Mouse (Mus musculus) gonadal fat pad, adult 2 months (tissue): ENCODE measurements at regions not wholly inside any gene's neighbourhood (a gene's known extent, or its start where the extent isn't known, plus 50 kb on each side); places are given as distances from the start of the nearest gene placed in this dataset.

Experiments used
- DNase-seq: peaks from one replicate; pipeline ENCODE4 v3.0.0-alpha.2; 2012; ENCODE audit warnings: low read depth

GRCm38 (mm10) chr9:68072624-68073023 is 232.4 kb downstream of the Vps13c start:
- no peak for DNase-seq

DNA sequence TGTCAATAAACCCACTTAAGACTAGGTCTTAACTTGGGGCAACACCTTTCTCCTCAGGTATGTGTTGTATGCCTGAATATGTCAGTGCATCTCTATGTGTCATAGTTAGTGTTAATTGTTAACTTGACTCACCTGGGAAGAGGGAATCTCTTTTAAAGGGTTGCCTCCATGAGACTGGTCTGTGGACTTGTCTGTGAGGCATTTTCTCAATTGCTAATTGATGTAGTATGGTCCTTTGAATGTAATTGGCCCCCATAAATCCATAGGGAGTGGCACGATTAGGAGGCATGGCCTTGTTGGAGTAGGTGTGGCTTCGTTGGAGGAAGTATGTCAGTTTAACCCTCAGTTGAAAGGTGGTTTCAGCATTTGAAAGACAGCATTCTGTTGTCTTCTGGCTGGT is 237.1 kb downstream of the Vps13c start:
- DNase-seq: no peak

DNA sequence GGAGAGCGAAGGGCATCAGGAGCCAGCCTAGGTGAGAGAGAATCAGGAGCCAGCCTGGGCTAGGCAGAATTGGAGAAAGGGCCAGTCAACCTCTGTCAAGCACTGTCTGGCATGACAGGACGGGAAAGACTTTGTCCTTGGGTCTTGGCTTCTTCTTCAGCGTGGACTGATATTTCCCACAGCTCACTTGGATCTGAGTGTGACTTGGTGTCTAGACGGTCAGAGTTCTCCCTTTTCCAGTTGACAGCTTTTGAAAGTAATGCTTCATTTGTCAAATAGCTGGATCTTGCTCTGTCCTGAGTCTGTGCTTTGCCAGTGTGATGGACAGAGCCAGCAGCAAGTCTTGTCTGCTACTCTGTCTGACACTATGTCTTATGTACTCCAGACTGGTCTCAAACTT is 243.1 kb downstream of the Vps13c start:
- no peak for DNase-seq

- DNase-seq: no peak
Observed at GRCm38 (mm10) chr9:68084966-68085365, 244.8 kb downstream of the Vps13c start.

- no peak for DNase-seq
Observed at GRCm38 (mm10) chr9:68094561-68094960, 254.4 kb downstream of the Vps13c start.

- no peak for DNase-seq
Observed at GRCm38 (mm10) chr9:68109841-68110240, 269.6 kb downstream of the Vps13c start.

GRCm38 (mm10) chr9:68115151-68115690 is 275.0 kb downstream of the Vps13c start:
- DNase-seq: no peak

- no peak for DNase-seq
Observed at GRCm38 (mm10) chr9:68116221-68116741, 276.1 kb downstream of the Vps13c start.

DNA sequence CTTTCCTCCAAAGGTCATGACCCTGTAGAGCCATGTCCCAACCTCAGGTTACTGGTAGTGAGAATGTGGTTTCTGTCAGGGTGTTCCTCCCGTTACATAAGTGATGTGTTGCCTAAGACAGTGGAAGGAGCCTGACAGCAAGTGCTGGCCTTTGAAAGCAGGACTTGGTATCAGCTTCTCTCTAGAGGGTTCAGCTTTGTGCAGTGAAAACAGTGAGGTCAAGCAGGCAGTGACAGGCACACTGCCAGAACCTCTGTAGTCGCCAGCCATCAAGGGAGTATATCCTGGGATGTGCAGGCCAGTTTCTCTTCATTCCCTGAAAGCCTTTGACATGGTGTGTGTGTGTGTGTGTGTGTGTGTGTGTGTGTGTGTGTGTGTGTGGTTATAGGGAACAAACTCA is 278.1 kb downstream of the Vps13c start:
- DNase-seq: no peak

DNA sequence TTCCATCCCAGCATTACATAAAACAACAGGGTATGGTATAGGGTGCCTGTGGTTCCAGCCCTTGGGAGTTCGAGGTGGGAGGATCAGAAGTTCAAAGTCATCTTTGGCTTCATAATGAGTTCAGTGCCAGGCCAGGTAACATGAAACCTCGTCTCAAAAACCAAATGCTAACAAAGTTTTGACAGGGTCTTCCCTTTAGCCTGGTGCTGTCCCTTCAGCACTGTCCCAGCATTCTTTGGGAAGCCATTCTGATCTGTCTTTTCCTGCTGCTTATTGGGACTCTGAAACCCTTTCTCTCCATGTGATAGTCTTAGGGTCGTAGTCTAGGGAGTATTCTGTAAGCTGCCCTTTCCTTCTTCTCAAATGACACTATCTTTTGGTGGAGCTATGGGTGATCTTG is 282.1 kb downstream of the Vps13c start:
- DNase-seq: no peak

DNA sequence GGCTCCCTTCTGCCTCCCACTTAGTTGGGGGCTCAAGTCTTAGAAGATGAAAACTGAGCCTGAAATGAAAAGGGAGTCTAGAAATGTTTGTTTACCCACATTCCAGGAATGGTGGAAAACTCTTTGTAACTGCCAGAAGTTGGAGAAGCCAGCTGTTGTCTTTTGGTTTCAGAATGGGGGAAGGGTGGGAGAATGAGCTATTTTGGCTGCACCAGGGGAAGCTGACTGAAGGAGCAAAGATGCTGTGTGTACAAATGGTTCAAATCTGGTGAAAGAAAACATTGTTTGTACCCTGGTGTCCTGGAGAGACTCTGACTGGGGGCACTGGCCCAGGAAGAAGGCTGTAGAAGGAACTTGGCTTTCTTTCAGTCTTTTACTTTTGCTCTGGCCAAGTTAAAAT is 291.1 kb downstream of the Vps13c start:
- DNase-seq: no peak

DNA sequence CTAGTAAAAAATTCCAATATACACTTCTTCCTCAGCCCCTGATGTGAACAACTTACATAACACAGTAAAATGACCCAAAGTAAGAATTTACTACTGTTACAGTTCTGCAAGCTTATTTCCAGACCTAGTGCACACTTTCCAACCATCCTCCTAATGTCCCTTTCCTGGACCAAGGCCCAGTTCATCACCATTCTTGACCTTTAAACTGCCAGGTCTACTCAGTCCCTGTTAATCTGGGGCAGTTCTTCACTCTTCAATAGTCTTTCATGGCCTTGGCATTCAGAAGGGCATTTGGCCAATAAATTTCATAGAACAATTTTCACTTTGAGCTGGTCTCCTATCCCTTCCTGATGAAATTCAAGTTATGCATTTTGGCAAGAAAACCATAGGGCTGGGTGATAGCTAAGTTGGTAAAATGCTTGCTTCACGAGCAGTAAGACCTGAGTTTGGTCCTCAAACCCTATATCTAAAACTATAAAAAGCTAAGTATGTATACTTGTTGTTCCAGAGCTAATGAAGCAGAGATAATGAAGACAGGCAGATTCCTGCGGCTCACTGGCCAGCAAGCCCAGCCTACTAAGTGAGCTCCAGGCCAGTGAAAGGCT is 295.4 kb downstream of the Vps13c start:
- no peak for DNase-seq

DNA sequence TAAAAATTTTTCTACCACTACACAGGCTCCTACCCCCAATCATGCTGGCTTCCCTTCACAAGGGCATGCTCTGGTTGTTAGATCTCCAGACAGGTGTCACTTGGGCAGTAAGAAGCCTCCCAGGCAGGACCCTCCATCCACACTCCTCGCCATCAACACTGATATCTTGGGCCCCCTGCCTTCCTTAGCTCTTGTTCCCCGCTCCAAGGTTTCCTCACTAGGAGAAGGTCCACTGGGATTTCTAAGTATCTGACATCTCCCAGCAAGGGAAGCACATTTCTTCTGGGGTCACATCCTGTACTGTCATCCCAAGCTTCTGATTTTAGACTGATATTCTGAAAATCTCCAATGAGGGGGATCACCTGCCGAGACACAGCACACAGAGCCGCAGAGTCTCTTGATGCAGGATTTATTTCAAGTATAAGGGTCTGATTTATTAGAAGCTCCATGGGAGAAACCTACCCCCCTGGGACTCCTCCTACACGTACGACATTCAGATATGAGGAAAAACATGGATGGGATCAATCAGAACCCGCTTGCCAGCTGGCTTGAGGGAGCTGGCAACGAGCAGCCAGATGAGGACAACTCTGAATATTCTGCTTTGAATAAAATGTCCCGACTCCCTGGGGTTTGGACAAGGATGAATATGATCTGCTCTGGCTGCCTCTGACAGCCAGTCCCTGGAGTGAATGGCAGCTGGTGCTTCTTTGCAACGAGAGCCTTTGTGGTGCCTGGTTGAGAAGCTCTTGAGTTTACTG is 322.8 kb downstream of the Vps13c start:
- no peak for DNase-seq

DNA sequence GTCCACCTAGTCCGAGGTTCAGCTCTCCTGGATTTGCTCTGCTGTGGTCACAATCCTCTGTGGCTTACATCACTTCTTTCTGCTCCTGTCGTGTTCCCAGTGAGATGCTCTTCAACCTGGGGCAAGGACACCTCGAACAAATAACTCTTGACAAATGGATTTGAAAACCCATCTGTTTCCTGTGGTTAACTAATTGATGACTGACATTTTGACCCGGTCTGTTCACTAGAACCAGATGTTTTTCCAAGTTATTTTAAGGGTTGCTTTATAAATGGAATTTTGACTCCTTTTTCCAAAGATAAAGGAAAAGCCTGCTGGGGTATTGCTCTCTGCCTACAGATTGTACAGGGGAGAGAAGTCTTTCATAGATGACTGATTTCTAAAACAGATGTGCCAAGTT is 326.4 kb downstream of the Vps13c start:
- no peak for DNase-seq

DNA sequence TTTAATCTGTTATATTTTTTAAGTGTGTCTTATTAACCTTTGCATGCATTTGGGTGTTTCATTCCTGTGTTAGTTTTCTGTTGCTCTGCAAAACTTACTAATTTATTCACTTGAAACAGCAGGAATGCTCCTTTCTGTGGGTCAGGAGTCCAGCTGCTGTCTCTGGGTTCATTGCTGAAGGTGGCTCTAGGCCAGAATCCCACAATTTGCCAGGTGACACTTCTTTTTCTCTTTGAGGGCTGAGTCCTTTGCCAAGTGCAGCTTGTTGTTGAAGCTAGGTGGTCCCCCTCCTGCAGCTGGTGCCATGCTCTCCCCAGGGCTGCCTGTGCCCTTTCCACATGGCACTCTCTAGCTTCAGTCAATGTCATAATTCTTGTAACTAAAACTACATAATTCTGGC is 348.7 kb downstream of the Vps13c start:
- DNase-seq: no peak

DNA sequence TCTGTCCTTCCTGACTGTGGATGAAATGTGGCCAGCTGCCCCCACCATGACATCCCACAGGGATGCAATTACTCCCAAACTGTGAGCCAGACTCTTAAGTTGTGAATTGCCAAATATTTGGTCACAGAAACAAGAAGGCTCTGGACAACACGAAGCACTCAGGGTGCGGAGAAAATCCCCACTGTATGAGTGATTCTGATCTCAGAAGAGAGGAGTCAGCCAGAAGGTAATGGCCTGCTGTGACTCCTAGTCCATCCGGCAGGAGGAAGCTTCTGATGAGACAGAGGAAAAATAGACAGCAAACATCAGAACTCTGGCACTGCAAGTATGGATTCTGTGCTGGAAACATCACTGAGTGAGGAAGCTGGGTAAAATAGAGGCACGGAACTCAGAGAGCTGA is 359.6 kb downstream of the Vps13c start:
- DNase-seq: no peak

DNA sequence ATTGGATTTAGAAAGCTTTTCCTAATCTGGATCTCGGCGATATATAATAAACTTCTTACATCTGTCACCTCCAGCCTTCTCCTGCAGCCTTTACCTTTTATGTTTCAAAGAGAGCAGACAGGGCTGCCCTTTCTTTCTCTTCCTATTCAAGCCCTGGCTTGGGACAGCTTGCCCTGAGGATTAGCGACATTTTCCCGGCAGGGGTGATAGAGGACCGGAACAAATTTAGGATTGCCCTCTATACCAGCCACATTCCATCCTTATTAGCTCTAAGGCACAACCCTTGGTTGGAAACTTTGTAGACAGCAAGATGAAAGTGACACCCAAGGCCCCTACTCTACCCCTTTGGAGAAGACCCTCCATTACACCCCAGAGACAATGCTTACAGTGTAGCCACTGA is 360.8 kb downstream of the Vps13c start:
- no peak for DNase-seq

GRCm38 (mm10) chr9:68225694-68226093 is 385.5 kb downstream of the Vps13c start:
- DNase-seq: no peak

DNA sequence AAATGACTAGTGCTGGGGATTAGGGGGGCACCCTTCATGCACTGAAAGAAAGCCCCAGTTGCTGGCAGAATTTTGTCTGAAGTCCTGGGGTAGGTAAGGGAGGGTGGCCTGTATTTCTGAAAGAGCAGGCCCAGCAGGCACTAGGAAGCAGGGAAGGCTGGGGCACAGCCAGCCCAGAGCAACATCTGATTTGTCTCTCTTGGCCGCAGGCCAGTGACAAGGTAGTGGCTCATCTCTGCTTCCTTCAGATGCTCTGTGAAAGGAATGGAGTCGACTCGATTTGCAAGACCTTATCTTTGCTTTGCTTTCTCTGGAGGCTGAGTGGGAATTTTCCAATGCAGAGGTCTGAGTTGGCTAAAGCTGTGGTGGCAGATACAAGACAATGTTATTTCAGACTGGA is 390.9 kb downstream of the Vps13c start:
- DNase-seq: no peak

DNA sequence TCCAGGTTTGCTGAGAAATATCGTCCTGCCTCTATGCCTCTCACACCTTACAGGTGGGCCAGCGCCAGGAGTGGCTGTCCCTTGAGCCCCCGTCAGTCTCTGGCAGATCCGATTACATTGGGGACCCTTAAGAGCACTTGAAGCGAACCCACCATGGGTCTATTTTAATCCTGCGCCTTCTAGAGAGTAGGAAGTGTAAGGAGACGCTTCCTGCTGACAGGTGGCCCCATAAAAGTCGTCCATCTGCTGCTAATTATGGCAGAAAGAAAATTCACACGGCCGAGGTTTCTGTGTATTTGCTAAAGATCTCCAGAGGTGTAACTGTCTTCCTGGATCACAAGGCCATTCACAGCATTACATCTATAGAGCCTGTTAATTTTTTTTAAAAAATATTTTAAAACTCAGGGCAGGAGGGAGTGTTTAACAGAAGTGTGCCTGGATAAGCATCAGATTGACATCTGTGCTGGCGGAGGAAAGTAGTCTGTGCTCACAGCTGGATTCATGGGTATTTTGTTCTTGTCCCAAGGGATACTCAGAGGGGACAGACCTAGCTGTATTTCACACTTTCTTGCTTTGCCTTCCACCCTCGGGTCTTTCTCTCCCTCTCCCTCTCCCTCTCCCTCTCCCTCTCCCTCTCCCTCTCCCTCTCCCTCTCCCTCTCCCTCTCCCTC is 394.9 kb downstream of the Vps13c start:
- no peak for DNase-seq

DNA sequence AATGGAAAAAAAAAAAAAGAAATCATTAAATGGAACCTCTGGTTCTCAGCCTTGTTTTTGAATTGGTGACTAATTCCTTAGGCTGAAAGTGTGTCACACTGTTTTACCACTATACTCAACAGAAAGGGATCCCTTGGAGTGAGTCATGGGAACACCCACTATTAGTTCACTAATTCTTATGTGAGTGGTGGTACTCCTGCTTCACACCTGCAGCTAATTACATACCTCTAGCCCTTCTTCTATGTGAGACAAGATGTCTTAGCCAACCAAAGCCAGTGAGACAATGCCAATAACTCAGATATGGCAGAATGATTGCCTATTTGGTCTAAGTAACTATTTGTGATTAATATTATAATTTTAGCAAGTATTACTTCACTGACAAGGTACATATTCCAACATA is 398.9 kb downstream of the Vps13c start:
- no peak for DNase-seq

GRCm38 (mm10) chr9:68239551-68239950 is 399.4 kb downstream of the Vps13c start:
- DNase-seq: no peak

GRCm38 (mm10) chr9:68250011-68250410 is 403.6 kb upstream of the Rora start:
- no peak for DNase-seq
